In genomic region chr12:54656396-54657171, GRCm38 (mm10) we compare ENCODE assay signal across 8 mouse cellular contexts. TPM values are rescaled to one million over a fixed set of nuclear protein-coding genes. Genes with fewer than 3 reads are reported as not detected.
A peak's percentile ranks its signal among the peaks of the same experiment; 100 is the strongest.
DNase-seq lines count a peak whose midpoint lies in the region; ATAC-seq lines count a peak whose summit lies in the region.

Sptssa (minus strand) TSS chr12:54656573.

- peak; percentile 97 for ATAC-seq in inflammation-experienced regulatory T-cells, adult 6 months
- peak; percentile 88 for ATAC-seq in megakaryocyte-erythroid progenitor cell, adult 5-6 weeks (replicated peaks; ENCODE audit: low FRiP score, low TSS enrichment, poor library complexity, severe bottlenecking)

- intact Hi-C loops in gastrocnemius, postnatal 14 days (cut with DNase I; ENCODE audit: low total_unique reads): no loop called here
- intact Hi-C loops in left cerebral cortex, postnatal 10 days (cut with DNase I): no loop called here

- DNase-seq in adipocyte (ENCODE audit: low spot score): peak; percentile 92
- peak; percentile 97 for DNase-seq in embryo, embryonic 10 days (ENCODE audit: low spot score)
- peak; percentile 98 for DNase-seq in gastrocnemius, postnatal 14 days
- DNase-seq in left cerebral cortex, postnatal 10 days (ENCODE audit: extremely low spot score in 1 of 2, low spot score in 2 of 2): peak; percentile 93 to 98
- DNase-seq in right cerebral cortex, postnatal 25 days: peak; percentile 97
- DNase-seq in urinary bladder, postnatal 4 days (ENCODE audit: low spot score in 2 of 2): peak; percentile 95 to 96

RNA-seq across cellular contexts. Expression of gene Sptssa, which starts in this region (rescaled TPM):
- total RNA-seq in gastrocnemius, postnatal 14 days (2021): 10 to 100 TPM; 19.1 to 22.9 TPM
- polyA plus RNA-seq in inflammation-experienced regulatory T-cells, adult 6 months (2017; shearing (Covaris generic)): 100 to 1,000 TPM; 190 to 247 (median 231) TPM
- 10 to 100 TPM; 43.8 to 44.2 TPM for total RNA-seq in left cerebral cortex, postnatal 10 days (2021)
- total RNA-seq in megakaryocyte-erythroid progenitor cell, adult 5-6 weeks (2014; fragmentation: Nextera tagmentation): 99.0 and 120 TPM in 2 replicates
- 133 and 170 TPM in 2 replicates for total RNA-seq in megakaryocyte-erythroid progenitor cell, adult 5-6 weeks (2017)

Comparison
In these comparisons a context has a peak if more than half of its experiments do, and no peak if none do; other contexts are left out.
1. Peak in every context shown above with its lines: DNase-seq and ATAC-seq.